Mouse (Mus musculus): ENCODE results near the gene Tex2. TPM values are rescaled to one million over a fixed set of nuclear protein-coding genes. Genes with fewer than 3 reads are reported as not detected.
A peak's percentile ranks its signal among the peaks of the same experiment; 100 is the strongest.
"Not testable (repeated sequence)": the region's sequence is repeated elsewhere in the genome, so short reads cannot be mapped to it uniquely, and the experiment has no call there.

Gene Tex2
- polyA plus RNA-seq, 1 experiment from 2014 or later, result 9.2 TPM

DNA sequence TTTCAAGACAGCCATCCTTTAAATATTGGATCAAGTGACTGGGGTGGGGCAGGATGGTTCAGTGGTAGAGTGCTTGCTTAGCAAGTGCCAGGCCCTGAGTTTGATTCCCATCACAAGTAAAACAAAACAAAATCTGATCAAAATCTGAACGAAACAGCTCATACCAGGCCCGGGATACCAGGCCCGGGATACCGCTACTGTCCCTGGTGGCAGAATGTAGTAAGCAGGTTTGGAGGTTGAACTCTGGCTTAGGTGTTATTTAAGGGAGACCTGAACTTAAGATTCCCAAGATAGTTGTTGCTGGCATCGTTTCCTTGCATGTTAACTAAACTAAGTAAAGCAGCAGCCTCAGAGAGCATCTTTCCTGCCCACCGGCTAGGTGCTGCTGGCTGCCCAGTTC is 107.0 kb downstream of the Tex2 start:
- peaks cover 19% of the 10 kb centered on the region for H3K4me1 ChIP-seq (replicated peaks)
- H3K4me2 ChIP-seq, result no peak overlapping the region
- no peak overlapping the region for H3K27ac ChIP-seq (replicated peaks)
- peaks cover 53% of the 10 kb centered on the region for H3K36me3 ChIP-seq (replicated peaks)
- no peaks in the 10 kb centered on the region for H3K27me3 ChIP-seq
- WGBS (ENCODE audit: insufficient replicate concordance), result 85% methylated on average over 6 of the region's 6 CpGs
- no peak for ATAC-seq (ENCODE audit: insufficient read depth)
- peaks cover 9% of the 10 kb centered on the region for H3K9me3 ChIP-seq (replicated peaks)
- no peak overlapping the region for H3K9ac ChIP-seq
- no peak overlapping the region for H3K4me3 ChIP-seq (replicated peaks)

DNA sequence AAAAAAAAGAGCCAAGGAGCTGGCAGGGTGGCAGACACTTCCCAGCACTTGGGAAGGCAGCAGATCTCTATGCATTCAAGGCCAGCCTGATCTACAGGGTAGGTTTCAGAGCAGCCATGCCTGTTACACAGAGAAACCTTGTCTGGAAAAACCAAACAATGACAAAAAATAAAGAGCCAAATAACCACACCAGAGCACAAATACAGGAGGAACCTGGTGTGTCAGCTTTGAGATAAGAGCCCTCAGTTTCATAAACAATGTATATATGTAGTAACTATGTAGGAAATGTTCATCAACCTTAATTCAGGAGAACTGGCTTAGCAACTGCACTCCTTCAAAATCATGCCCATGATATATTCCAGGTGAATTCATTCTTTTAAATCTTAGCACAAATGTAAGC is 109.1 kb downstream of the Tex2 start:
- Histone ChIP-seq H3K4me3 (replicated peaks) (no peak overlapping the region), H3K4me2 (no peak overlapping the region), H3K27ac (replicated peaks) (no peak overlapping the region), H3K9me3 (replicated peaks) (peaks cover 9% of the 10 kb centered on the region), H3K36me3 (replicated peaks) (peaks cover 38% of the 10 kb centered on the region), H3K4me1 (replicated peaks) (peaks cover 31% of the 10 kb centered on the region), H3K27me3 (no peaks in the 10 kb centered on the region), H3K9ac (no peak overlapping the region)
- no peak for ATAC-seq (ENCODE audit: insufficient read depth)

DNA sequence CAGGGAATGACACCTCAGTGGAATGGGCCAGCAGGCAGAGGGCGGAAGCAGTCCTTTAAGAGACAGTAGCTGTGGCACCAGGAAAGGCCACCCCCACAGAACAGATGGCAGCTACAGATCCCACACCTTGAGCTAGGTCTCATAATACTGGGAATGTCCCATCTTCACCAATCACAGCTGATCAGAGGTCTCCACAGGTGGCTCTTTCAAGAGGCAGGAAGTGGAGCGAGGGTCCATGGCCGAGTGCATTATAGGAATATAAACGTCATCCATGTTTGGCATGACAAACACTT is 109.9 kb downstream of the Tex2 start:
- ATAC-seq (ENCODE audit: insufficient read depth), result no peak
- Histone ChIP-seq H3K4me1 (replicated peaks) (peaks cover 37% of the 10 kb centered on the region), H3K27me3 (no peaks in the 10 kb centered on the region), H3K4me3 (replicated peaks) (no peak overlapping the region), H3K4me2 (no peak overlapping the region), H3K9me3 (replicated peaks) (peaks cover 9% of the 10 kb centered on the region), H3K27ac (replicated peaks) (peak overlapping the region; percentile 64; the same call in 1 of the 2 replicates), H3K36me3 (replicated peaks) (peaks cover 31% of the 10 kb centered on the region), H3K9ac (no peak overlapping the region)
- WGBS (ENCODE audit: insufficient replicate concordance), result 68% methylated on average over 4 of the region's 4 CpGs

DNA sequence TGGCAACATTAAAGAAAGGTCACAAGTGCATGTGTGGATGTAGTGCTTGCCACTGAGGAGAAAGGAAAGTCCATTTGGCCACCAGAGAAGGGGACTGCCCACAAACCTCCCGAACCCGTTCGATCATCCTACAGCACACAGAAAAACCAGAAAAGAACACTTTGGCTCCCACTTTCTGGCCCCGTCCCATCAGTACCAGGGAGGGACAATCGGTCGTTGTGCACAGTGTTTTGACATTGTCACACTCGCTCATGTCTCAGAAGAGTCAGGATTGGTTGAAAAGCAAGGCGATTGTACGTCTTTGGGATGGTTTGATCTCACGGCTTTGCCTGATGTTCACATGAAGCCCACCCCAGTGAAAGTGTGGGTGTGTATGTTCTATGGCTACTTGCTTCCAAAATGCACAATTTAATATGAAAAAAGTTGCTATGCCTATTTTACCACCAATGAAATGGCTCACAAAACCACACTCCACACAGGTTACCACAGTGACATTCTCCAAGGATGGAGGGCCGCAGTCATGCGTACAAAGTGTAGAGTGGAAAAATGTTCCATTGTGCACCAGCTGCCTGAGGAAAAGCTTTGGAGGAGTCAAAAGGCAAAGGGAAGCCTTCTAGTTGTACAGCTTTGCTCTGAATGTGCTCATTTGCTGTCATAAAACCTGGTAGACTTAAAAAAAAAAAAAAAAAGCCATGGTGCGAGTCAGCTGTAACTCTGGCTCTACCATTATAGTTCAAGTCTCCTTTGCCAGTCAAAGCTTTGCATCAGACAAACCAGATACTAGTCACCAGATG is 110.4 kb downstream of the Tex2 start:
- 43% methylated on average over 13 of the region's 13 CpGs for WGBS (ENCODE audit: insufficient replicate concordance)
- H3K27me3 ChIP-seq, result no peaks in the 10 kb centered on the region
- peaks cover 25% of the 10 kb centered on the region for H3K36me3 ChIP-seq (replicated peaks)
- no peak for ATAC-seq (ENCODE audit: insufficient read depth)
- peaks cover 39% of the 10 kb centered on the region for H3K4me1 ChIP-seq (replicated peaks)
- peak overlapping the region; percentile 64 for H3K27ac ChIP-seq (replicated peaks)
- H3K4me3 ChIP-seq (replicated peaks), result no peak overlapping the region
- H3K9me3 ChIP-seq (replicated peaks), result peaks cover 6% of the 10 kb centered on the region
- H3K9ac ChIP-seq, result no peak overlapping the region
- no peak overlapping the region for H3K4me2 ChIP-seq

DNA sequence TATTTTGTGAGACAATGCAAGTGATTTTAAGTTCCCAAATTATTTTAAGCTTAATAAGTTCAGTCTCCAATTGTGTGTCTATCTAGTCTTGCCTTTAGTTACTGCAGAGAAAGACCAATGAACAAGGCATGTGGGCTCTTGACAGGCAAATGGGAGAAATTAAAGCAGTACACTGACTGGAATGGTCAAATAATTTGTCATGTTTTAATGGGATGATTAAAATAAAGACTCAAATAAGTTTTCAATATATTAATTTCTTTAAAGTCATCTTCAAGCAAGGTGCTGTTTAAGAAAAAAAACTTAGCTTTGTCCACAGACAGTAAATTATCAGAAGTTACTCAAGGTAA is 111.1 kb downstream of the Tex2 start:
- no peaks in the 10 kb centered on the region for H3K27me3 ChIP-seq
- no peak for ATAC-seq (ENCODE audit: insufficient read depth)
- peak overlapping the region; percentile 86; the same call in 1 of the 2 replicates for H3K4me3 ChIP-seq (replicated peaks)
- peaks cover 19% of the 10 kb centered on the region for H3K36me3 ChIP-seq (replicated peaks)
- no peaks in the 10 kb centered on the region for H3K9me3 ChIP-seq (replicated peaks)
- H3K4me1 ChIP-seq (replicated peaks), result peaks cover 39% of the 10 kb centered on the region
- peak overlapping the region; percentile 96 for H3K27ac ChIP-seq (replicated peaks)
- peak overlapping the region; percentile 92; the same call in 1 of the 2 replicates for H3K9ac ChIP-seq
- H3K4me2 ChIP-seq, result no peak overlapping the region; the same call in 1 of the 2 replicates

DNA sequence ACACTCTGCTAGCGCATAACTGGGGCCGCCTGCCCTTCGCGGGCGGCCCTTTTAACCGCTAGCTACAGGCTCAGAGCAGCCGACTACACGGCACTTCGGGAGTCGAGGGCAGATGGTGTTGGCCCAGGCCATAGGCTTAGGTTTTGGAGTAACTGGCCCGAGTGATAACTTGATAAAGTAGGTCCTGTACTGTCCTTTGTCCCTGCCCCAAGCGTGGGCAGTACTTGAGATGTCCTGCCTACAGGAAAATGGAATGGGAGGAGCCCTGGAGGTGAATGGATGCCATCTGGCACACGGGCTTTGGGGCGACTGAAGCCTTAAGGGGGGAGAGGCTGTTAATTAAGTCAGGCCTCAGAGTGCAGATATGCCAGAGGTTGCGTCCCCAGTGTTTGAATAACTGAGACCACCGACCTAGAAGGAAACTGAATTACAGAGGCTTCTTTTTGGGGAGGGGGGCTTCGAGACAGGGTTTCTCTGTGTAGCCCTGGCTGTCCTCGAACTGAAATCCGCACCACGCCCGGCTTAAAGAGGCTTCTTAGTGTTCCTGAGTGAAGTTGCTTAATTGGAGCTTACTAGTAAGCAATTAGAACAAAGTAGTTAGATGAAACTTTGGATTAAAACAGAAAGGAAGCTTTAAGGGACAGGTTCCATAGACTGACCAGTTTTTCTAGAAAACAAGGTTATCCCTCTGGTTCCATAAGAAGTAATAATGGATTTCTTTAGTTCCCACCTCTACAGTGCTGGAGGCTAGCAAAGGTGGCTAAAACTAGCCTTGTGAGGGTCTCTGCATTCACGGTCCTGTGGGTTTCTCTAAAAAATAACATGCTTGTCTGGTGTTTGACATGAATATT is 111.7 kb downstream of the Tex2 start:
- peak overlapping the region; percentile 86 for H3K4me3 ChIP-seq (replicated peaks)
- WGBS (ENCODE audit: insufficient replicate concordance), result 1% methylated on average over 22 of the region's 22 CpGs
- peak overlapping the region; percentile 96 for H3K27ac ChIP-seq (replicated peaks)
- no peaks in the 10 kb centered on the region for H3K9me3 ChIP-seq (replicated peaks)
- H3K4me2 ChIP-seq, result peak overlapping the region; percentile 91
- H3K4me1 ChIP-seq (replicated peaks), result peaks cover 39% of the 10 kb centered on the region
- peak overlapping the region; percentile 92 for H3K9ac ChIP-seq
- H3K36me3 ChIP-seq (replicated peaks), result peaks cover 14% of the 10 kb centered on the region
- H3K27me3 ChIP-seq, result no peaks in the 10 kb centered on the region
- peak; percentile 49 for ATAC-seq (ENCODE audit: insufficient read depth)

DNA sequence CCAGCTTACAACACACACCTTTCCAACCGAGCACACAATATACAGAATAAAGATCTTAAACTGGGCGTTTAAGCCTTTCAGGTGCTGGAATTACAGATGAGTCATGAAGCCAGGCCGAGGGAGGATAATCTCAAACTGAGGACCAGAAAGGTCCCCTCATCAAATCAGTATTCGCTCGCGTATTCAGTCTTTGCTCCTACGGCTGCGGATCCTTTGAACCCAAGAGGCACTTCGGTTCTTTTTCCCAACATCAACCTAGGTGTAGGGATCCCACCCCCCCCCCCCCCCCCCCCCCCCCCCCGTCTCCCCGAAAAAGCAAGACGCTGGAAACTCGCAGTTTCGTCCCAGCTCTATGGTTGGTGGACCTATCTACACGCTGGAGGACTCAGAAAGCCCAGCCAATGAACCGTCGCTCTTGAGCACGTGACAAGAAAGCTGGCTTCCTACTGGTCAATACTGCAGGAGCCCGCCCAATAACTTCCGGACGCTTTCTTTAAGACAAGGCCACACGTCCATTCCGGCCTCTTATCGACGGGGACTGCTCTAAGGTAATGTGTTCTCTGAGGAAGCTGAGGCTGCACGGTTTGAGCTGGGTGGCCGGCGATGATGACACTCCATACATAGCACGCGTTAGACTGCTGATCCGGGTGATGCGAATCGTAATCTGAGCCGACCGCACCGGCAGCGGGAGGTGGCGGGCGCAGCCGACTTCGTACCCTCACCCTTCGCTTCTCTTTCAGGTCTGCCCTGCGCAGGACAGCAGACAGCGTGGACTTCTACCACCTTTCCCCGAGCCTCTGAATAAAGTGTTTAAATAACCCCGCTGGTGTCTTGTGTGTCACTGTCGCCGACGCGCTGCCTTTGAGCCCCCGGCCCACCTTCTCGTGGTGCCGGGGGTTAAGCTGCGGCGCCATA is 112.6 kb downstream of the Tex2 start:
- peak overlapping the region; percentile 92 for H3K9ac ChIP-seq
- H3K36me3 ChIP-seq (replicated peaks), result peaks cover 6% of the 10 kb centered on the region; the same call in 1 of the 2 replicates
- no peaks in the 10 kb centered on the region for H3K9me3 ChIP-seq (replicated peaks)
- peak; percentile 93 for ATAC-seq (ENCODE audit: insufficient read depth)
- under 1% methylated on average over 53 of the region's 55 CpGs for WGBS (ENCODE audit: insufficient replicate concordance)
- H3K4me2 ChIP-seq, result peak overlapping the region; percentile 91
- H3K27ac ChIP-seq (replicated peaks), result peak overlapping the region; percentile 96
- peaks cover 39% of the 10 kb centered on the region for H3K4me1 ChIP-seq (replicated peaks)
- peak overlapping the region; percentile 86 for H3K4me3 ChIP-seq (replicated peaks)
- no peaks in the 10 kb centered on the region for H3K27me3 ChIP-seq

DNA sequence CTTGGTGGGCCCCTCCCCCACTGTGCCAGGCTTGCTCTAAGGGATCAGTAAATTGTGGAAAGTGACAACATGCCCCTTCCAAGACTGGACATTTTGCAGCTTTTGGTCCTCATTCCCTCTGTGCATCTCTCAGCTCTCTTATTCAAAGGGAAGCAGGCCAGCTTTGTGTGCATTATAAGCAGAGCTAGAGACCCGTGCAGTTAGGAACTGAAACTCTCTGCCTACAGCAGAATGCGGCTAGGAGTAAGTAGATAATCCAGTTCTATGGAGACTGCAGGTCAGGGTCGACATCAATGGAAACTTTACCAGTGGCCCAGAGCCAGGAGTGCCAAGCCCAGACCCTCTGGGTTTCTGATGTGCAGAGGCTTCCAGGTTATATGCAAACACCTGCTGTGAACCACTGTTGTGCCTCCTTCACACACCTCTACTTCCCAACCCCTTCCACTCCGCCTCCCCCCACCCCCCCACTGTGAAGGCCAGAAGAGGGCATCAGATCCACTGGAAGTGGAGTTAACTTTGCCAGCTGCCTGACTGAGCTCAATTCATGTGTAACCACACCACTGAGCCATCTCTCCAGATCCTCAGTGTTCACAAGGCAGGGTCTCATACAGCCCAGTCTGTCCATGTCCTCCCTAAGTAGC is 114.4 kb downstream of the Tex2 start:
- Histone ChIP-seq H3K27me3 (no peaks in the 10 kb centered on the region), H3K36me3 (replicated peaks) (peaks cover 6% of the 10 kb centered on the region; the same call in 1 of the 2 replicates), H3K4me2 (no peak overlapping the region), H3K4me3 (replicated peaks) (no peak overlapping the region), H3K9ac (no peak overlapping the region), H3K9me3 (replicated peaks) (no peaks in the 10 kb centered on the region), H3K27ac (replicated peaks) (no peak overlapping the region), H3K4me1 (replicated peaks) (peaks cover 39% of the 10 kb centered on the region)
- 62% methylated on average over 4 of the region's 4 CpGs for WGBS (ENCODE audit: insufficient replicate concordance)
- ATAC-seq (ENCODE audit: insufficient read depth), result no peak

DNA sequence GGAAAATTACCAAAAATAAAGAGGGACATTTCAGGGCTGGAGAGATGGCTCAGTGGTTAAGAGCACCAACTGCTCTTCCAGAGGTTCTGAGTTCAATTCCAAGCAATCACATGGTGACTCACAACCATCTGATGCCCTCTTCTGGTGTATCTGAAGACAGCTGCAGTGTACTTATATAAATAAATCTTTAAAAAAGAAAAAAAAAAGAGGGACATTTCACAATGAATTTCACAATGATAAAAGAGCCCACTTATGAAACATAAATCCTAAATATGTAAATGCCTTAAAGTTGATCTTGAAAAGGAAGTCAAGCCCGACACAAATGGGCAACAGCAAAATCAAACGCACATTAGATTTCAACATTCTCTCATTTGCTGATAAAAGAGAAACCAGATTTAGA is 115.3 kb downstream of the Tex2 start:
- no peak for ATAC-seq (ENCODE audit: insufficient read depth)
- H3K4me2 ChIP-seq, result no peak overlapping the region
- no peak overlapping the region for H3K27ac ChIP-seq (replicated peaks)
- 58% methylated on average over 2 of the region's 2 CpGs for WGBS (ENCODE audit: insufficient replicate concordance)
- no peaks in the 10 kb centered on the region for H3K27me3 ChIP-seq
- no peak overlapping the region for H3K4me3 ChIP-seq (replicated peaks)
- H3K9me3 ChIP-seq (replicated peaks), result no peaks in the 10 kb centered on the region
- H3K36me3 ChIP-seq (replicated peaks), result peaks cover 4% of the 10 kb centered on the region; the same call in 1 of the 2 replicates
- no peak overlapping the region for H3K9ac ChIP-seq
- H3K4me1 ChIP-seq (replicated peaks), result peaks cover 35% of the 10 kb centered on the region

DNA sequence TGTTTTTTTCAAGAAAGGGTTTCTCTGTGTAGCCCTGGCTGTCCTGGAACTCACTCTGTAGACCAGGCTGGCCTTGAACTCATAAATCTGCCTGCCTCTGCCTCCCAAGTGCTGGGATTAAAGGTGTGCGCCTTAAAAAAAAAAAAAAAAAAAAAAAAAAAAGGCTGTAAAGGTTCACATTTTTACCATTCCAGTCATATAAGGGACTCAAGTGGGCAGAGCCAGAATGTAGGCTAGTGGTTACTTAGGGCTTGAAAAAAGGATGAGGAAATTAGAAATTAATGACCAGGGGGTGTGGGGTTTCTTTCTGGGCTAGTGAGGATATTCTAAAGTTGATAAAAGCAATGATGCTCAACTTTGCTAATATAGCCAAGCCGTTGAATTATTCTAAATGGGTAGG is 116.2 kb downstream of the Tex2 start:
- not testable (repeated sequence) for H3K4me3 ChIP-seq (replicated peaks); H3K27ac ChIP-seq (replicated peaks); ATAC-seq (ENCODE audit: insufficient read depth); H3K9ac ChIP-seq; H3K4me2 ChIP-seq; H3K36me3 ChIP-seq (replicated peaks); H3K9me3 ChIP-seq (replicated peaks); H3K27me3 ChIP-seq
- H3K4me1 ChIP-seq (replicated peaks), result peaks cover 28% of the 10 kb centered on the region
- 85% methylated on average over 2 of the region's 2 CpGs for WGBS (ENCODE audit: insufficient replicate concordance)

Measured in liver, embryonic 15.5 days (tissue).